Mouse (Mus musculus) kidney, adult 2 months (tissue): ENCODE measurements around the gene Plcb1.

Experiments used
- CTCF ChIP-seq: fragments of 200-500 bp; conservative IDR thresholded peaks from 2 replicates; pipeline ENCODE4 v1.5.1; 2011; ENCODE audit warnings: low read depth, mild to moderate bottlenecking, control low read depth, low read length, moderate library complexity, mixed read lengths; ENCODE audit not compliant: insufficient read depth, insufficient read length
- POLR2A ChIP-seq: fragments of 200-500 bp; IDR thresholded peaks from one replicate; pipeline ENCODE4 v1.6.1; 2011; ENCODE audit warnings: low read depth, low read length, control low read depth

- TF ChIP-seq CTCF = no peak
- TF ChIP-seq POLR2A = no peak
Measured at GRCm38 (mm10) chr2:134911360-134911759, 125.5 kb downstream of the Plcb1 start.
